Mouse (Mus musculus): ENCODE data around the gene Psors1c2. TPM values are rescaled to one million over a fixed set of nuclear protein-coding genes. Genes with fewer than 3 reads are reported as not detected.
A peak's percentile ranks its signal among the peaks of the same experiment; 100 is the strongest.

Gene Psors1c2
- polyA plus RNA-seq, 1 experiment from 2014 or later, result 0.66 TPM

- Histone ChIP-seq H3K4me1 (replicated peaks; ENCODE audit: control insufficient read depth, insufficient read depth, low read length) (peaks cover 22% of the 10 kb centered on the region; the same call in 1 of the 2 replicates), H3K9ac (ENCODE audit: low read length) (no peak overlapping the region), H3K27me3 (replicated peaks; ENCODE audit: control insufficient read depth, insufficient read depth, low read length) (no peaks in the 10 kb centered on the region), H3K27ac (ENCODE audit: low read depth) (no peak overlapping the region), H3K9me3 (ENCODE audit: control insufficient read depth, low read length) (no peaks in the 10 kb centered on the region), H3K4me3 (ENCODE audit: low read depth, low read length) (no peak overlapping the region), H3K36me3 (ENCODE audit: control insufficient read depth, insufficient read depth, low read length) (peaks cover 10% of the 10 kb centered on the region; the same call in 1 of the 2 replicates), H3K4me2 (ENCODE audit: low read length) (peak overlapping the region; percentile 70)
- ATAC-seq (replicated peaks; ENCODE audit: low FRiP score, low TSS enrichment, low read depth), result no peak
- 18% methylated on average over 2 of the region's 2 CpGs for WGBS
- peak; percentile 92 for DNase-seq (ENCODE audit: low spot score)
Observed at GRCm38 (mm10) chr17:35513886-35514285, 19.1 kb upstream of the Psors1c2 start.

DNA sequence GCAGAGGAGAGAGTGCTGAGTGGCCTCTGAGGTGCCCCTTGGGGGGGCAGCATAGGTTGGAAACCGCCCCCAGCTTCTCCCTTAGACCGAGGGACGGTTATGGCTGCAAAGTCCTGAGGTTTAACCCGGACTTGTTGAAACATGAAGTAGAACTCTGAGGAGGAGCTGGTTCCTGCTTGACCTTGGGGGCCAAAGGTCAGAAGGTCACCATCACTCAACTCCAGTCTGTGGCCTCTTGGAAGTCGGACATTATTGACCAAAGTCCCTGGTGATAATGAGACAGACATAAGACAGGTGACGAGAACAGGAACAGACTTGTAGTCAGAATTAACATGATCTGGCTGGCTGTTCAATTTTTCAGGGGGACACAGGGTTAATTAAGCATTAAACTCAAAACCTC is 18.2 kb upstream of the Psors1c2 start:
- no peak for ATAC-seq (replicated peaks; ENCODE audit: low FRiP score, low TSS enrichment, low read depth)

GRCm38 (mm10) chr17:35515911-35516640 is 16.9 kb upstream of the Psors1c2 start:
- Histone ChIP-seq H3K9ac (ENCODE audit: low read length) (peak overlapping the region; percentile 55), H3K9me3 (ENCODE audit: control insufficient read depth, low read length) (no peaks in the 10 kb centered on the region), H3K4me1 (replicated peaks; ENCODE audit: control insufficient read depth, insufficient read depth, low read length) (peaks cover 22% of the 10 kb centered on the region; the same call in 1 of the 2 replicates), H3K27ac (ENCODE audit: low read depth) (no peak overlapping the region), H3K36me3 (ENCODE audit: control insufficient read depth, insufficient read depth, low read length) (peaks cover 10% of the 10 kb centered on the region; the same call in 1 of the 2 replicates), H3K4me3 (ENCODE audit: low read depth, low read length) (peak overlapping the region; percentile 61), H3K4me2 (ENCODE audit: low read length) (peak overlapping the region; percentile 70), H3K27me3 (replicated peaks; ENCODE audit: control insufficient read depth, insufficient read depth, low read length) (no peaks in the 10 kb centered on the region)
- peak; percentile 14 for ATAC-seq (replicated peaks; ENCODE audit: low FRiP score, low TSS enrichment, low read depth)
- no peak for DNase-seq (ENCODE audit: low spot score)
- 7% methylated on average over 25 of the region's 25 CpGs for WGBS

More for the DNA sequence above, 18.2 kb upstream of the Psors1c2 start:
- Histone ChIP-seq H3K27ac (ENCODE audit: low read depth) (no peak overlapping the region), H3K4me2 (ENCODE audit: low read length) (peak overlapping the region; percentile 70), H3K9me3 (ENCODE audit: control insufficient read depth, low read length) (no peaks in the 10 kb centered on the region), H3K36me3 (ENCODE audit: control insufficient read depth, insufficient read depth, low read length) (peaks cover 10% of the 10 kb centered on the region; the same call in 1 of the 2 replicates), H3K9ac (ENCODE audit: low read length) (peak overlapping the region; percentile 55), H3K4me1 (replicated peaks; ENCODE audit: control insufficient read depth, insufficient read depth, low read length) (peaks cover 22% of the 10 kb centered on the region; the same call in 1 of the 2 replicates), H3K4me3 (ENCODE audit: low read depth, low read length) (peak overlapping the region; percentile 61), H3K27me3 (replicated peaks; ENCODE audit: control insufficient read depth, insufficient read depth, low read length) (no peaks in the 10 kb centered on the region)
- 54% methylated on average over 6 of the region's 6 CpGs for WGBS
- DNase-seq (ENCODE audit: low spot score), result no peak

GRCm38 (mm10) chr17:35516652-35517500 is 16.1 kb upstream of the Psors1c2 start, which contains the start of the genes Tcf19 and Cchcr1:
Gene Tcf19 (minus strand): TSS chr17:35516824.
Gene Cchcr1 (plus strand): TSS chr17:35517100.
- Histone ChIP-seq H3K4me3 (ENCODE audit: low read depth, low read length) (peak within 1 kb of the TSS; percentile 61), H3K9ac (ENCODE audit: low read length) (peak within 1 kb of the TSS; percentile 55), H3K4me1 (replicated peaks; ENCODE audit: control insufficient read depth, insufficient read depth, low read length) (peaks cover 22% of the 10 kb centered on the region; the same call in 1 of the 2 replicates), H3K36me3 (ENCODE audit: control insufficient read depth, insufficient read depth, low read length) (peaks cover 14% of the 10 kb centered on the region), H3K4me2 (ENCODE audit: low read length) (peak within 1 kb of the TSS; percentile 83), H3K27me3 (replicated peaks; ENCODE audit: control insufficient read depth, insufficient read depth, low read length) (no peaks in the 10 kb centered on the region), H3K9me3 (ENCODE audit: control insufficient read depth, low read length) (no peaks in the 10 kb centered on the region), H3K27ac (ENCODE audit: low read depth) (peak within 1 kb of the TSS; percentile 47; the same call in 1 of the 2 replicates)
- DNase-seq (ENCODE audit: low spot score), result peak; percentile 97
- ATAC-seq (replicated peaks; ENCODE audit: low FRiP score, low TSS enrichment, low read depth), result peak; percentile 96
- under 1% methylated on average over 67 of the region's 67 CpGs for WGBS

DNA sequence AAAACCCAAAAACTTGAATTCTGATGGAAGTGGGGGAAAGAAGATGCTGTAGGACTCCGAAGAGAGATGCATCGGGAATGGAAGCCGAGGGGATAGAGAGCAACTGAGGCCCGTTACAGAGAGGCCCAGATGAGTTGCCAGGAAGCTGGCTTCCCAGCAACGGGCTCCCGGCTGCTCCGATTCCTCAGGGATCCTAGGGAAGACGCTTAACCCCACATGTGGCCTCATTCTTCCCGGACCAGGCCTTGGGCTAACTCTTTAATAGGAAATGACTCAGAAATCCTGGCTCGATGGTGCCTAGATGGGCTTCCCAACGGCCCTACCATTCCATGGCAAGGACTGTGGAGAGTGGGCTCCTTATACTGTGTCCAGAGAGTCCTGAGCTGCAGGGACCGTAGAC is 15.5 kb upstream of the Psors1c2 start:
- Histone ChIP-seq H3K4me3 (ENCODE audit: low read depth, low read length) (peak overlapping the region; percentile 61), H3K9me3 (ENCODE audit: control insufficient read depth, low read length) (no peaks in the 10 kb centered on the region), H3K4me2 (ENCODE audit: low read length) (peak overlapping the region; percentile 83), H3K36me3 (ENCODE audit: control insufficient read depth, insufficient read depth, low read length) (peaks cover 13% of the 10 kb centered on the region), H3K27ac (ENCODE audit: low read depth) (peak overlapping the region; percentile 47; the same call in 1 of the 2 replicates), H3K27me3 (replicated peaks; ENCODE audit: control insufficient read depth, insufficient read depth, low read length) (no peaks in the 10 kb centered on the region), H3K4me1 (replicated peaks; ENCODE audit: control insufficient read depth, insufficient read depth, low read length) (peaks cover 22% of the 10 kb centered on the region; the same call in 1 of the 2 replicates), H3K9ac (ENCODE audit: low read length) (peak overlapping the region; percentile 53)
- peak; percentile 59 for DNase-seq (ENCODE audit: low spot score)
- WGBS, result 6% methylated on average over 12 of the region's 12 CpGs
- ATAC-seq (replicated peaks; ENCODE audit: low FRiP score, low TSS enrichment, low read depth), result no peak

GRCm38 (mm10) chr17:35524354-35524753 is 8.6 kb upstream of the Psors1c2 start:
- H3K9ac ChIP-seq (ENCODE audit: low read length), result no peak overlapping the region
- H3K27me3 ChIP-seq (replicated peaks; ENCODE audit: control insufficient read depth, insufficient read depth, low read length), result no peaks in the 10 kb centered on the region
- H3K36me3 ChIP-seq (ENCODE audit: control insufficient read depth, insufficient read depth, low read length), result peaks cover 61% of the 10 kb centered on the region
- DNase-seq (ENCODE audit: low spot score) (no peak), ATAC-seq (replicated peaks; ENCODE audit: low FRiP score, low TSS enrichment, low read depth) (no peak)
- H3K4me1 ChIP-seq (replicated peaks; ENCODE audit: control insufficient read depth, insufficient read depth, low read length), result no peaks in the 10 kb centered on the region
- no peak overlapping the region for H3K4me2 ChIP-seq (ENCODE audit: low read length)
- no peaks in the 10 kb centered on the region for H3K9me3 ChIP-seq (ENCODE audit: control insufficient read depth, low read length)
- no peak overlapping the region for H3K27ac ChIP-seq (ENCODE audit: low read depth)
- whole genome bisulfite sequencing, result 91% methylated on average over 9 of the region's 9 CpGs
- H3K4me3 ChIP-seq (ENCODE audit: low read depth, low read length), result no peak overlapping the region

- Histone ChIP-seq H3K9me3 (ENCODE audit: control insufficient read depth, low read length) (no peaks in the 10 kb centered on the region), H3K4me3 (ENCODE audit: low read depth, low read length) (no peak overlapping the region), H3K27me3 (replicated peaks; ENCODE audit: control insufficient read depth, insufficient read depth, low read length) (no peaks in the 10 kb centered on the region), H3K4me1 (replicated peaks; ENCODE audit: control insufficient read depth, insufficient read depth, low read length) (no peaks in the 10 kb centered on the region), H3K9ac (ENCODE audit: low read length) (no peak overlapping the region), H3K4me2 (ENCODE audit: low read length) (no peak overlapping the region), H3K36me3 (ENCODE audit: control insufficient read depth, insufficient read depth, low read length) (peaks cover 72% of the 10 kb centered on the region), H3K27ac (ENCODE audit: low read depth) (no peak overlapping the region)
- ATAC-seq (replicated peaks; ENCODE audit: low FRiP score, low TSS enrichment, low read depth), result no peak
- no peak for DNase-seq (ENCODE audit: low spot score)
- 78% methylated on average over 8 of the region's 8 CpGs for WGBS
Observed at GRCm38 (mm10) chr17:35526644-35527043, 6.4 kb upstream of the Psors1c2 start.

DNA sequence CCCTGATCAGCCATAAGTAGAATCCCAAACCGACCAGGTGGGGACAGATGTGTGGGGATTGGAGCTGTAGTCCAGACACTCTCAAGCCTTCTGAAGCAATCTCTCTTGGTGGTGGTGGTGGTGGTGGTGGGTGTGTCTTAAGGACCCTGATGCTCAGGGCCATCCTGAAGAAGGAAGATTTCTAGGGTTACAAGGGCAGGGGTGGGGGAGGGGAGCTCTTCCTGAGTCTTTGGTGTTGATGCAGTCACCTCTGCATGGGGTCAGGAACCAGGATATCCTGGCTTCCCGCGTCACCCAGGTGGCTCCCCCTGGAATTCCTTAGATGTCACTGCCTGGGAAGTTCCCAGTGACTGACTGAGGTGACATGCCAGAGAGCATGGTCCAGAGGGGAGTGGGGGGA is 641 bp upstream of the Psors1c2 start:
- ATAC-seq (replicated peaks; ENCODE audit: low FRiP score, low TSS enrichment, low read depth) (0 out of 2 replicates have a peak, but pooled peaks have one; percentile 18), DNase-seq (ENCODE audit: low spot score) (no peak)
- H3K9ac ChIP-seq (ENCODE audit: low read length), result no peak overlapping the region
- H3K4me3 ChIP-seq (ENCODE audit: low read depth, low read length), result no peak overlapping the region
- no peaks in the 10 kb centered on the region for H3K4me1 ChIP-seq (replicated peaks; ENCODE audit: control insufficient read depth, insufficient read depth, low read length)
- H3K4me2 ChIP-seq (ENCODE audit: low read length), result no peak overlapping the region
- H3K9me3 ChIP-seq (ENCODE audit: control insufficient read depth, low read length), result no peaks in the 10 kb centered on the region
- H3K36me3 ChIP-seq (ENCODE audit: control insufficient read depth, insufficient read depth, low read length), result peaks cover 26% of the 10 kb centered on the region
- H3K27me3 ChIP-seq (replicated peaks; ENCODE audit: control insufficient read depth, insufficient read depth, low read length), result no peaks in the 10 kb centered on the region
- WGBS, result 4% methylated on average over 3 of the region's 3 CpGs
- H3K27ac ChIP-seq (ENCODE audit: low read depth), result no peak overlapping the region
